Mouse (Mus musculus): ENCODE results near the gene Olfr120.
"Not testable (repeated sequence)": the region's sequence is repeated elsewhere in the genome, so short reads cannot be mapped to it uniquely, and the experiment has no call there.

Olfr120 gene

DNA sequence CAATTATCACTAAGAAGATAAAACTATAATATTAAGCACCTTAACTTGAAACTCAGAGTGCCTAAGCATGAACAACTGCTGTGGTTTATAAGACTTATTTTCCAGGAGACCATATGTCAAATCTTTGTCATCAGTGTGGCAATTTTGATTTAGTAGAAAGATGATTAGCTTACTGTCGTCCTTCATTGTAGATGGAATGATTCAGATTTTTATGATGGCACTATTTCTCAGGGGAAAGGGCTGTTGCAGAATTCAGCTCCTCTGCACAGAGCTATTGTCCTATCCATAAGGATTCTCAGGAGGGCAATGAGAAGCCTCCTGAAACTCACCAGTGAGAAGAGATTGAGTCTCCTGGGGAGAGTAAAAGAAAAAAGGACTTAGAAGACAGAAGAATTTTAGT, at the start of gene Olfr120:
Gene Olfr120 (plus strand): TSS at position 301 of the 400 bp plus-strand sequence.
- ChIA-PET CTCF (interaction anchor here in 1 of 4 experiments (0.6 kb wide), 1 partner anchor 1606 kb away, joined by 3 read pairs; no protein-coding TSS in a partner anchor), POLR2A (no interaction called here)

DNA sequence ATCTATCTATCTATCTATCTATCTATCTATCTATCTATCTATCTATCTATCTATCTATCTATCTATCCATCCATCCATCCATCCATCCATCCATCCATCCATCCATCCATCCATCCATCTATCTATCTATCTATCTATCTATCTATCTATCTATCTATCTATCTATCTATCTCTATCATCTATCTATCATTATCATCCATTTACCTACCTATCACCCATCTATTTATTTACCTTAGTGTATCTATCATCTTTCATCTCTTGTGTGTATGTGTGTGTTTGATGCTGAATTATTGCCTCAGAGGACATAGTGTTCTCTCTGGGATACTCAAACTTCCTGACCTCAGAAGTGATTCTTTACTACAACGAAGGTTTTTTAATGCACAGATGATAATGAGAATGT, 25.3 kb upstream of the Olfr120 start, which contains the start of gene Olfr119:
Gene Olfr119 (plus strand): TSS at position 301 of the 400 bp plus-strand sequence.
- POLR2A ChIA-PET, CTCF ChIA-PET: not testable (repeated sequence)

DNA sequence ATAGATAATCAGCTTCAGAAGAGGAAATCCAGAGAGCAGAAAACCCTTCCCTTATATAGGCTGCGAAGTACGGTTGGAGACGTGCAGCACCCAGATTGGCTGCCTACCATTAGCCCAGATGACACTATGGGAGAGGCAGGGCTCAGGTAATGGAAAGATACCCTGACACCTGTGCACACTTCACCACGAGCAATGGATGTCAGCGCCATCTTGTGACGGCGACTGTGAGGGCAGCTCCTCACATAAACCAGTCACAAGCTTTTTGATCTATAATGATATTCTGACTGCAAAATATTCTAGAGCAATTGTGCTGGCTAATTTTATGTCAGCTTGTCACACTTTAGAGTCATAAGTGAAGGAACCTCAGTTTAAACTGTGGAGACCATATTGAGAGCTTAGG, 16.5 kb downstream of the Olfr120 start:
- ChIA-PET POLR2A (interaction anchor here in 1 of 4 experiments (0.6 kb wide), 1 partner anchor 103 kb away, joined by 6 read pairs; no protein-coding TSS in a partner anchor), CTCF (interaction anchor here in 2 of 4 experiments (0.6 to 1.4 kb wide), 5 partner anchors 356 to 645 kb away, joined by 3 to 6 read pairs (median 4); no protein-coding TSS in a partner anchor)

DNA sequence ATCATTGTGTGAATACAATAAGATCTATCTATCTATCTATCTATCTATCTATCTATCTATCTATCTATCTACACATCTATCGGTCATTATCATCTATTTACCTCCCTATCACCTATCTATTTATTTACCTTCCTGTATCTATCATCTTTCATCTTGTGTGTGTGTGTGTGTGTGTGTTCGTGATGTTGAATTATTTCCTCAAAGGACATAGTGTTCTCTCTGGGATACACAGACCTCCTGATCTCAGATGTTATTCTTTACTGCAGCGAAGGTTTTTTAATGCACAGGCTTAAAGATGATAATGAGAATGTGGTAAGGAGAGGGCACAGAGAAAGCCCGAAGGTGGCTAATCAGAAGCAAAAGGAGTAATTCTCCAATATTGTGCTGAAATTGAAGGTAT, 46.7 kb downstream of the Olfr120 start, which contains the start of gene Olfr122:
Gene Olfr122 (plus strand): TSS at position 301 of the 400 bp plus-strand sequence.
- POLR2A ChIA-PET = no interaction called here
- CTCF ChIA-PET = no interaction called here

Data from embryonic stem cell, embryonic (primary cell).